Mouse (Mus musculus): ENCODE data around the gene Adarb1. TPM values are rescaled to one million over a fixed set of nuclear protein-coding genes. Genes with fewer than 3 reads are reported as not detected.

The Adarb1 gene
- polyA plus RNA-seq, 1 experiment from 2014 or later: 15.4 TPM

DNA sequence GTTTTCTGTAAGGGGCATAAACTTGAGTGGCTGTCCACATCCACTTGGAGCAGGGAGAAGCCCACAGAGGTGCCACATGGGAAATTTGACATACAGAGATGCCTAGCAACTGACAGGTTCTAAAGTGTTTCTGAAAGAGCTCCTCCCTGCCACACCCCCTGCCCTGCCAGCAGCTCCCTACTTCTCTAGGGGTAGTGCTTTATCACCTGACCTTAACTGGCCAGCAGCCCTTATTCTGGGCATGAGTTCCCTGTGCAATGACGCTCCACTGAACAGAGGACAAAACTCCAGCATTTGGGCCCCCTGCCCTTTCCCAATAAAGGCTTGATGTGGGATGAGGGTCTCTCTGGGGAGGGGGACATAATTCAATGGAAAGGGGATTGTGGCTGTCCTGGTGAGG, 97.1 kb downstream of the Adarb1 start:
- Histone ChIP-seq H3K27me3 (ENCODE audit: control insufficient read depth, insufficient read depth, low read length) (no peaks in the 10 kb centered on the region), H3K4me1 (ENCODE audit: control insufficient read depth in 2 of 2, insufficient read depth in 2 of 2, low read length in 2 of 2) (0 out of 4 replicates have a peak, but pooled peaks cover 2 to 5% of the 10 kb centered on the region in 2 experiments), H3K36me3 (ENCODE audit: control insufficient read depth, insufficient read depth, low read length) (peaks cover 27% of the 10 kb centered on the region; the same call in 1 of the 2 replicates), H3K4me2 (ENCODE audit: low read length) (no peak overlapping the region), H3K4me3 (ENCODE audit: control insufficient read depth in 1 of 2, insufficient read depth in 1 of 2, low read depth in 1 of 2, low read length in 2 of 2) (no peak overlapping the region), H3K9ac (ENCODE audit: low read length) (no peak overlapping the region), H3K27ac (replicated peaks in 1 of 2; ENCODE audit: control insufficient read depth in 1 of 2, insufficient read depth in 1 of 2, low read depth in 2 of 2, low read length in 2 of 2) (no peak overlapping the region), H3K9me3 (ENCODE audit: control insufficient read depth, low read length) (no peaks in the 10 kb centered on the region)
- no peak for ATAC-seq (ENCODE audit: insufficient number of reproducible peaks, insufficient read depth, low FRiP score, low read depth)
- 42% methylated on average over 1 of the region's 1 CpGs for WGBS

DNA sequence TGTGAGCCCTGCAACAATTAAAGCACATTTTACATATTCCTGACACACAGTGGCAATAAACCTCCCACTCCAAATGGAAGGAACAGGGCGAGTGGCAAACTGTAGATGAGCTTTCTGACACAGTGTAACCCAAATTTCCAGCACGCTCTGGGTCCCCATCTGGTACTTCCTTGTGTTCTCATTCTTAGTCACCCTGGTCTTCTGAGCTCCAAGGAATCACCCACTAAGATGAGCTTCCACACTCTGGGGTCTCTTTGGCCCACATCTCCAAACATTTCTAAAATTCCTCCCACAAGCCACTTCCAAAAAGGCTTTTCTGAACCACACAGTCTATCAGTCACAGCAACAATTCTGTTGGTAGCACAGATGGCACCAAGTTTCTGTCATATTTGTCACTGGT, 102.4 kb downstream of the Adarb1 start:
- Histone ChIP-seq H3K27me3 (ENCODE audit: control insufficient read depth, insufficient read depth, low read length) (no peaks in the 10 kb centered on the region), H3K9me3 (ENCODE audit: control insufficient read depth, low read length) (no peaks in the 10 kb centered on the region), H3K36me3 (ENCODE audit: control insufficient read depth, insufficient read depth, low read length) (peaks cover 41% of the 10 kb centered on the region), H3K9ac (ENCODE audit: low read length) (no peak overlapping the region), H3K4me1 (ENCODE audit: control insufficient read depth in 2 of 2, insufficient read depth in 2 of 2, low read length in 2 of 2) (0 out of 4 replicates have a peak, but pooled peaks cover 0 to 2% of the 10 kb centered on the region in 2 experiments), H3K4me2 (ENCODE audit: low read length) (no peak overlapping the region), H3K27ac (replicated peaks in 1 of 2; ENCODE audit: control insufficient read depth in 1 of 2, insufficient read depth in 1 of 2, low read depth in 2 of 2, low read length in 2 of 2) (no peak overlapping the region), H3K4me3 (ENCODE audit: control insufficient read depth in 1 of 2, insufficient read depth in 1 of 2, low read depth in 1 of 2, low read length in 2 of 2) (no peak overlapping the region)
- ATAC-seq (ENCODE audit: insufficient number of reproducible peaks, insufficient read depth, low FRiP score, low read depth): no peak
- WGBS: 86% methylated on average over 2 of the region's 2 CpGs

DNA sequence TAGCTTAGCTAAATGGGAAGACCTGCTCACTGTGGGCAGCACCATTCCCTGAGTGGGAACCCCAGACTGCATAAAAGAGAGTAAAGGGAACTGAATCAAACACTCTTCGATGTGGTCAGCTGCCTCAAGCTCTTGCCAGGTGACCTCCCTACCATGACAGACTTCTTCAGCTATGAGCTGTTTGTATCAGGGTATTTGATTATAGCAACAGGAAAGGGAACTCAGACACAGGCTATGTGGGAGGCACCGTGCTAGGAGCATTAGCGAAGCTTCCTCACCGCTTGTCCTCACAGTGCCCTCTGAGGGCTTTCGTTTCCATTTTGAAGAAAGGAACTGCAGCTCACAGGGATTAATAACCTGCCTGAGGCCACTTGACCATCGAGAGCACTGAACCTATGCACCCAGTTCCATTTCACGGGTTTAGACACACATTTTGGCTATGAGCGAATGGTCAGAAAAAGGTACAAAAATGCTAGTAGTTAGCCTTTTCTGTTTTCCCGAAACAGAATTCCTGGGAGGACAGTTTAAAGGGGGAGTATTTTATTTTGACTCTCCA, 103.3 kb downstream of the Adarb1 start:
- Histone ChIP-seq H3K4me2 (ENCODE audit: low read length) (no peak overlapping the region), H3K9ac (ENCODE audit: low read length) (no peak overlapping the region), H3K36me3 (ENCODE audit: control insufficient read depth, insufficient read depth, low read length) (peaks cover 49% of the 10 kb centered on the region), H3K27me3 (ENCODE audit: control insufficient read depth, insufficient read depth, low read length) (no peaks in the 10 kb centered on the region), H3K4me3 (ENCODE audit: control insufficient read depth in 1 of 2, insufficient read depth in 1 of 2, low read depth in 1 of 2, low read length in 2 of 2) (no peak overlapping the region), H3K27ac (replicated peaks in 1 of 2; ENCODE audit: control insufficient read depth in 1 of 2, insufficient read depth in 1 of 2, low read depth in 2 of 2, low read length in 2 of 2) (no peak overlapping the region), H3K4me1 (ENCODE audit: control insufficient read depth in 2 of 2, insufficient read depth in 2 of 2, low read length in 2 of 2) (0 out of 4 replicates have a peak, but pooled peaks cover 0 to 2% of the 10 kb centered on the region in 2 experiments), H3K9me3 (ENCODE audit: control insufficient read depth, low read length) (no peaks in the 10 kb centered on the region)
- WGBS: 80% methylated on average over 9 of the region's 9 CpGs
- ATAC-seq (ENCODE audit: insufficient number of reproducible peaks, insufficient read depth, low FRiP score, low read depth): no peak

DNA sequence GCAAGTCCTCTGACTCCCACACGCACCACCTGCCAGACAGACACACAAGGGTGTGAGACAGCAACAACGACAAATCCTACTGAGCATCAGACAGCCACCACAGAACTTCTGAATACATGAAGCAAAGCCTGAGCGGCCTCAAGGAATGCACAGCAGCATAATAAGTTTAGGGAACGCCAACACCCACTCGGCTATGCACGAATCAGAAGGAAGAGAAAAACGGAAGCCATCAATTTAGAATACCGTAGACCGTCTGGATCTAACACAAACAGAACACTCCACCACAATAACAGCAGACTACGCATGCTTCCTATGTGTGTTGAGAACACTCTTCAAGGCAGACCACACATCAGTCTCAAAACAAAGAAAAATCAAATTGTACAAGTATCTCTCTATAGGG, 109.1 kb downstream of the Adarb1 start:
- H3K36me3 ChIP-seq (ENCODE audit: control insufficient read depth, insufficient read depth, low read length): peaks cover 37% of the 10 kb centered on the region
- H3K4me3 ChIP-seq (ENCODE audit: control insufficient read depth in 1 of 2, insufficient read depth in 1 of 2, low read depth in 1 of 2, low read length in 2 of 2): no peak overlapping the region
- H3K4me2 ChIP-seq (ENCODE audit: low read length): no peak overlapping the region
- no peak for ATAC-seq (ENCODE audit: insufficient number of reproducible peaks, insufficient read depth, low FRiP score, low read depth)
- WGBS: 83% methylated on average over 10 of the region's 10 CpGs
- H3K9ac ChIP-seq (ENCODE audit: low read length): no peak overlapping the region
- no peak overlapping the region for H3K27ac ChIP-seq (replicated peaks in 1 of 2; ENCODE audit: control insufficient read depth in 1 of 2, insufficient read depth in 1 of 2, low read depth in 2 of 2, low read length in 2 of 2)
- H3K9me3 ChIP-seq (ENCODE audit: control insufficient read depth, low read length): no peaks in the 10 kb centered on the region
- H3K4me1 ChIP-seq (ENCODE audit: control insufficient read depth in 2 of 2, insufficient read depth in 2 of 2, low read length in 2 of 2): peaks cover 0 to 3% of the 10 kb centered on the region in 2 experiments; a peak in 1 of 4 replicates
- H3K27me3 ChIP-seq (ENCODE audit: control insufficient read depth, insufficient read depth, low read length): no peaks in the 10 kb centered on the region

DNA sequence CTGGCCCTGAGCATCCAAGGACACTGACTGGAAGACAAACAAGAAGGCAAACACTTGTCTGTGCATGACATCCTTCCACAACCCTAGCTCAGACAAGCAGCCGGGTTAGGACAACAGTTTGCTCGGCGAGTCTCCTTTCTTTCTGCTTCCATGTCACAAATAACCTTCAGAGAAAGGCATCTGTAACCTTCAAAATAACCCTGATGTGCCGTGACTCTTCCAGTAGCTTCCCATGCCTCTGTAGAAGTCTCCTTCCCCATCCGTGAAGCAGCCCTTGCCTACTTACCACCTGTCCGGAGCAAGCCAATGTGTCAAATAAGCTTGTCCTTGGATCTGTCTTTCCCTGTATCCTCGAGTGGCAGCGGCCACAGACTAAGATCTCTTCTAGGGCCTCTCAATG, 112.3 kb downstream of the Adarb1 start:
- 69% methylated on average over 8 of the region's 8 CpGs for WGBS
- H3K36me3 ChIP-seq (ENCODE audit: control insufficient read depth, insufficient read depth, low read length): peaks cover 35% of the 10 kb centered on the region

DNA sequence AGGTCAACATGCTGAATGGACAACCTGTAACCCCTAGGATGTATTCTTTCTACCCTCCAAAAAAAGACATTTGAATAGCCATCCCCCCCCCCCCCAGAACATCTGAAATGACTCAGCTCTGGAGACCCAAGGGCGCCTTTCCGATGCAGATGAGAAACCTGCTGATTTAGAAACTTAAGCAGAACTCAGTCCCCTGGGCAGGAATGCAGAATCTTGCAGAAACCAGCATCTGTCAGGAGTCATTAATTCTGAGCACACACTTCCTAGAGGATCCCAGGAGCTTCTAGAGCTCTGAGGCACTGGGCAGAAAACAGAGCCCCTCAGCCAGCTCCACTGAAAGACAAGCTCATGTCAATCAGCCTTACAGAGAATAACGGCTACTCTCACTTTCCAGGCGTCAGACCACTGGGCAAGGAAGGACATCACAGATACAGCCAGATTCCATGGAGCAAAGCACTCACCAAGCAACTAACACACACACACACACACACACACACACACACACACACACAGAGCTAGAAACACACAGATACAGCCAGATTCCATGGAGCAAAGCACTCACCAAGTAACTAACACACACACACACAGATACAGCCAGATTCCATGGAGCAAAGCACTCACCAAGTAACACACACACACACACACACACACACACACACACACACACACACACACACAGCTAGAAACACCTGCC, 113.1 kb downstream of the Adarb1 start:
- no peak for ATAC-seq (ENCODE audit: insufficient number of reproducible peaks, insufficient read depth, low FRiP score, low read depth)
- Histone ChIP-seq H3K27ac (replicated peaks in 1 of 2; ENCODE audit: control insufficient read depth in 1 of 2, insufficient read depth in 1 of 2, low read depth in 2 of 2, low read length in 2 of 2) (no peak overlapping the region), H3K9me3 (ENCODE audit: control insufficient read depth, low read length) (no peaks in the 10 kb centered on the region), H3K9ac (ENCODE audit: low read length) (no peak overlapping the region), H3K36me3 (ENCODE audit: control insufficient read depth, insufficient read depth, low read length) (peaks cover 34% of the 10 kb centered on the region), H3K4me2 (ENCODE audit: low read length) (no peak overlapping the region), H3K4me1 (ENCODE audit: control insufficient read depth in 2 of 2, insufficient read depth in 2 of 2, low read length in 2 of 2) (peaks cover 0 to 3% of the 10 kb centered on the region in 2 experiments; a peak in 1 of 4 replicates), H3K4me3 (ENCODE audit: control insufficient read depth in 1 of 2, insufficient read depth in 1 of 2, low read depth in 1 of 2, low read length in 2 of 2) (no peak overlapping the region), H3K27me3 (ENCODE audit: control insufficient read depth, insufficient read depth, low read length) (no peaks in the 10 kb centered on the region)
- WGBS: 54% methylated on average over 4 of the region's 4 CpGs

More for the DNA sequence above, 112.3 kb downstream of the Adarb1 start:
- no peak overlapping the region for H3K4me2 ChIP-seq (ENCODE audit: low read length)
- no peaks in the 10 kb centered on the region for H3K9me3 ChIP-seq (ENCODE audit: control insufficient read depth, low read length)
- H3K4me1 ChIP-seq (ENCODE audit: control insufficient read depth in 2 of 2, insufficient read depth in 2 of 2, low read length in 2 of 2): peaks cover 0 to 3% of the 10 kb centered on the region in 2 experiments; a peak in 1 of 4 replicates
- H3K27ac ChIP-seq (replicated peaks in 1 of 2; ENCODE audit: control insufficient read depth in 1 of 2, insufficient read depth in 1 of 2, low read depth in 2 of 2, low read length in 2 of 2): no peak overlapping the region
- ATAC-seq (ENCODE audit: insufficient number of reproducible peaks, insufficient read depth, low FRiP score, low read depth): no peak
- no peak overlapping the region for H3K9ac ChIP-seq (ENCODE audit: low read length)
- H3K4me3 ChIP-seq (ENCODE audit: control insufficient read depth in 1 of 2, insufficient read depth in 1 of 2, low read depth in 1 of 2, low read length in 2 of 2): no peak overlapping the region
- no peaks in the 10 kb centered on the region for H3K27me3 ChIP-seq (ENCODE audit: control insufficient read depth, insufficient read depth, low read length)

DNA sequence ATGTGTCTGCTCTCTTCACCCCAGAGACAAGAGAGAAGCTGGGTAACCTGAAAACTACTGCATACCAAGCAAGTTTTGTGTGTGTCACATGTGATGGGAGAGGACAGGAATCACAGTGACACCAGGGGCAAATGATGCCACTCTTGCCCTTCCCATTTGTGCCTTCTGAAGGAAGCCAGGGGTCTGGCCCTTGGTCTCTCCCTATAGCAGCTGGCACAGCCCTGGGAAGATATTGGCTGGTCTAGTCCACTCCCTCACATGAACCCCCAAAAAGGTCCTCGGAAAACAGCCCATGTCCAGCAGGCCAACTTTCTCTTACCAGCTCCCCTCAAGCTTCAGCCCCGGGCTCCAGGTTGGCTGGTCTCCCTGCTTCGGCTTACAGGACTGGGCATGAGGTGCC, 113.7 kb downstream of the Adarb1 start:
- ATAC-seq (ENCODE audit: insufficient number of reproducible peaks, insufficient read depth, low FRiP score, low read depth): no peak
- 82% methylated on average over 3 of the region's 3 CpGs for WGBS
- no peaks in the 10 kb centered on the region for H3K9me3 ChIP-seq (ENCODE audit: control insufficient read depth, low read length)
- H3K4me1 ChIP-seq (ENCODE audit: control insufficient read depth in 2 of 2, insufficient read depth in 2 of 2, low read length in 2 of 2): peaks cover 0 to 3% of the 10 kb centered on the region in 2 experiments; a peak in 1 of 4 replicates
- no peaks in the 10 kb centered on the region for H3K27me3 ChIP-seq (ENCODE audit: control insufficient read depth, insufficient read depth, low read length)
- no peak overlapping the region for H3K9ac ChIP-seq (ENCODE audit: low read length)
- no peak overlapping the region for H3K4me2 ChIP-seq (ENCODE audit: low read length)
- peaks cover 32% of the 10 kb centered on the region for H3K36me3 ChIP-seq (ENCODE audit: control insufficient read depth, insufficient read depth, low read length)
- no peak overlapping the region for H3K4me3 ChIP-seq (ENCODE audit: control insufficient read depth in 1 of 2, insufficient read depth in 1 of 2, low read depth in 1 of 2, low read length in 2 of 2)
- H3K27ac ChIP-seq (replicated peaks in 1 of 2; ENCODE audit: control insufficient read depth in 1 of 2, insufficient read depth in 1 of 2, low read depth in 2 of 2, low read length in 2 of 2): no peak overlapping the region
